Mouse (Mus musculus) stomach, embryonic 15.5 days (tissue): ENCODE results near the gene Gm20715. TPM values are rescaled to one million over a fixed set of nuclear protein-coding genes. Genes with fewer than 3 reads are reported as not detected.

Source experiments
- ATAC-seq: fragments of 200-750 bp; cut with Nextera tagmentation; 2 replicates; pipeline ENCODE4 v1.8.0; 2017; ENCODE audit warnings: low read depth, moderate number of reproducible peaks, moderate TSS enrichment; ENCODE audit not compliant: insufficient read depth, low FRiP score
- H3K27ac ChIP-seq: fragments of 300-500 bp; sonication (generic); 2 replicates; pipeline ENCODE4 v1.5.1; 2015; ENCODE audit warnings: mild to moderate bottlenecking, inconsistent platforms
- H3K27me3 ChIP-seq: fragments of 300-500 bp; sonication (generic); replicated peaks from 2 replicates; pipeline ENCODE4 v1.6.1; 2015; ENCODE audit warnings: inconsistent platforms
- H3K36me3 ChIP-seq: fragments of 300-500 bp; sonication (generic); 2 replicates; pipeline ENCODE4 v1.6.1; 2015; ENCODE audit warnings: inconsistent platforms
- H3K4me1 ChIP-seq: fragments of 300-500 bp; sonication (generic); 2 replicates; pipeline ENCODE4 v1.6.1; 2015; ENCODE audit warnings: inconsistent platforms
- H3K4me2 ChIP-seq: fragments of 300-500 bp; sonication (generic); 2 replicates; pipeline ENCODE4 v1.6.1; 2015; ENCODE audit warnings: mild to moderate bottlenecking, inconsistent platforms
- H3K4me3 ChIP-seq: fragments of 300-500 bp; sonication (generic); replicated peaks from 2 replicates; pipeline ENCODE4 v1.5.1; 2015; ENCODE audit warnings: inconsistent platforms
- H3K9ac ChIP-seq: fragments of 300-500 bp; sonication (generic); 2 replicates; pipeline ENCODE4 v1.6.1; 2015; ENCODE audit warnings: inconsistent platforms
- H3K9me3 ChIP-seq: fragments of 300-500 bp; sonication (generic); 2 replicates; pipeline ENCODE4 v1.6.1; 2016; ENCODE audit warnings: inconsistent platforms
- WGBS: fragments of 180-500 bp; shearing (Covaris S2); methylation state at CpG from one replicate; pipeline ENCODE4 v1.1.7; 2015; 5-methylcytosine and 5-hydroxymethylcytosine counted together
- polyA plus RNA-seq: library from polyadenylated mRNA; unstranded; fragments of >200 nt; fragmentation: Nextera tagmentation; extraction: Ambion mirVana; gene quantifications from 2 replicates; pipeline ENCODE4 v1.2.1, GENCODE M21; 2015

Gm20715 gene
- polyA plus RNA-seq, 1 experiment from 2014 or later, result not detected

- H3K4me3 ChIP-seq, result peak within 1 kb of the TSS; percentile 57
- no peaks in the 10 kb centered on the region for H3K36me3 ChIP-seq
- H3K9ac ChIP-seq, result peak within 1 kb of the TSS; percentile 51
- H3K9me3 ChIP-seq, result no peaks in the 10 kb centered on the region
- peak; percentile 97 for ATAC-seq
- H3K4me1 ChIP-seq, result peaks cover 16% of the 10 kb centered on the region
- no peaks in the 10 kb centered on the region for H3K27me3 ChIP-seq
- peak within 1 kb of the TSS; percentile 77 for H3K4me2 ChIP-seq
- no peak within 1 kb of the TSS for H3K27ac ChIP-seq
- WGBS, result under 1% methylated on average over 27 of the region's 28 CpGs
These were observed 27.0 kb upstream of the Gm20715 start, which contains the start of gene Zfp28 for GRCm38 (mm10) chr7:6383044-6383455. Gene Zfp28, plus strand, starts transcription at chr7:6383295.

DNA sequence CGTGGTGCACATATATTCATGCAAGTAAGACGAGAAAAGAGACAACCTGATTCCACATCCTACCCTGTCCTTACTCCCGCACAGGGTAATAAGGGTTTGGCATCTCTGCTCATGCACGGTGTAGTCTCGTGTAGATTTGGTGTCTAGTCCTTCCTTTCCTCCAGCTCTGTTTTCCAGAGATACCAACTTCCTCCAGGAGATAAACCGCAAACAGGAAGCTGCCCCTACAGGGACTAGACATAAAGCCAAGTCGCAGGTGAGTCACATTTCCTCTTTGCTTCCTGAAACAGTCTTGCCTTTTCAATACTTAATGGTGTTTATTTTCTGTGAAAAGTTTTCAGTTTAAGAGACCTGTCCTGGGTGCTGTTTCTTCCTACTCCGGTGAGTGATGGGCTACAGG is 26.1 kb upstream of the Gm20715 start:
- no peak for ATAC-seq
- Histone ChIP-seq H3K4me3 (peak overlapping the region; percentile 57), H3K4me2 (peak overlapping the region; percentile 77), H3K27me3 (no peaks in the 10 kb centered on the region), H3K9me3 (no peaks in the 10 kb centered on the region), H3K4me1 (peaks cover 16% of the 10 kb centered on the region), H3K27ac (no peak overlapping the region), H3K36me3 (no peaks in the 10 kb centered on the region), H3K9ac (no peak overlapping the region)
- 67% methylated on average over 8 of the region's 8 CpGs for WGBS

DNA sequence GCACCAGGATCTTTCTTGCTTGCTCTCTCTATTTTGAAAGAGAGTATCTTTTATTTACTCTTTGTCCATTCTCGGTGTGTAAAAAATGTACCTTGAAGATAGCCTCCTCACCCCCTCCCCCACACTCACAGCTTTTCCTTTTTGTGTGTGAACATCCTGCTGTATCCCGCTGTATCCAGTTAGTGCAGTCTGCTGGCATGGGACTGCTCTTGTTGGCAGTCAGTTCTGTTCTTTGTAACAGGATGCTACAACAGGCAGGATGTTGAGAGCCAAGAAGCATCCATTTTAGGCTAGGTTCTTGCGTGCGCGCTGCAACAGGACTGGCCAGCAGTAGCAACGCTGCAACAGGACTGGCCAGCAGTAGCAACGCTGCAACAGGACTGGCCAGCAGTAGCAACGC is 23.1 kb upstream of the Gm20715 start:
- H3K9me3 ChIP-seq, result no peaks in the 10 kb centered on the region
- H3K4me3 ChIP-seq, result no peak overlapping the region
- ATAC-seq, result no peak
- no peaks in the 10 kb centered on the region for H3K27me3 ChIP-seq
- H3K4me1 ChIP-seq, result peaks cover 15% of the 10 kb centered on the region
- no peak overlapping the region for H3K9ac ChIP-seq
- no peak overlapping the region for H3K4me2 ChIP-seq
- H3K36me3 ChIP-seq, result no peaks in the 10 kb centered on the region
- H3K27ac ChIP-seq, result no peak overlapping the region
- WGBS, result 90% methylated on average over 8 of the region's 8 CpGs

GRCm38 (mm10) chr7:6388971-6389370 is 21.1 kb upstream of the Gm20715 start:
- 86% methylated on average over 5 of the region's 5 CpGs for WGBS
- Histone ChIP-seq H3K9me3 (no peaks in the 10 kb centered on the region), H3K4me1 (0 out of 2 replicates have a peak, but pooled peaks cover 3% of the 10 kb centered on the region), H3K36me3 (peaks cover 5% of the 10 kb centered on the region; the same call in 1 of the 2 replicates), H3K27ac (no peak overlapping the region), H3K4me2 (no peak overlapping the region), H3K9ac (no peak overlapping the region), H3K4me3 (no peak overlapping the region), H3K27me3 (no peaks in the 10 kb centered on the region)
- no peak for ATAC-seq

- Histone ChIP-seq H3K36me3 (peaks cover 5% of the 10 kb centered on the region), H3K9me3 (no peaks in the 10 kb centered on the region), H3K27me3 (no peaks in the 10 kb centered on the region), H3K9ac (no peak overlapping the region), H3K4me1 (no peaks in the 10 kb centered on the region), H3K4me3 (no peak overlapping the region), H3K4me2 (no peak overlapping the region), H3K27ac (no peak overlapping the region)
- WGBS, result 71% methylated on average over 5 of the region's 5 CpGs
- no peak for ATAC-seq
These were observed 20.6 kb upstream of the Gm20715 start for GRCm38 (mm10) chr7:6389449-6389848.

DNA sequence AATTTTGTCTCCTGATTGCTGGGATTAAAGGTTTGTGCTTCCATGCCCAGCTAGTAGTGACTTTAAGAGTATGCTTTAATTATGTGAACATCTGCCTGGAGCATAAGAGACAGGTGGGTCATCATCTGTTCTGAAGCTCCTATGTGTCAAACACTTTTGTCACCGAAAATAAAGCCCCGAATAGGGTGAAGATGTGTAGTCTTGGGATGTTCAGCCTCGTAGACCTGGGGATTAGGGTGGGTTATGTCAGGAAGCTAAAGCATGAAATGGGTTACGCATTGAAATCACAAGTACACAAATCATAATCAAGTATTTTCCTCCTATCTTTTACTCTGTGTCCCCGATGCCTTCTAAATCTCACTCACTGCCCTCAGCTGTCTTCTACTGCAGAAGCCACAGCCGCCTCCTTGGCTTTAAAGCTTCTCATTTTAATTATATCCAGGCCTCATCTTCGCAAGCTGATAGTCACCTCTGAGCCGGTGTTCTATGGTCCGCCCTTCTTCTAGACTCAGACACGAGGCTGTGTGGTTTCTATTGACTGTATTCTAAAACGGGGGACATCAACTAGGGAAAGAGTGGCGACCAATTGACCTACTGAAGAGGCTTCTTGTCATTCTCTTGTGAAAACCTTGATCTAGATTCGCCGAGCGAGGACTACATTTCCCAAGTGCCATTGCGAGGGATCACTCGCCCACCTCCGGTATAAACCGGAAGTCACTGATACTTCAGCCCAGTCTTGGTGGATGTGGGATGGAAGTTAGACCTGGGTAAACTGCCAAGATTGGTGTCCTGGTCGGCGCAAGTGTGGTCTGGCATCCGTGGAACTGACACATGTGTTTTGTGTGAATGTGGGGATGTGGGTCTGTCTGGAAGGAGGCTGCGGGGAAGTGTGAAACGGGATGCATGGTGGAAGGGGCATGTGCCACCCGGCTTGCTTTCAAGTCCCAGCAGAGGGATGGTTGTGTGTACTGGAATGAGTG is 11.8 kb upstream of the Gm20715 start, which contains the start of gene Smim17:
Gene Smim17 (plus strand): TSS at position 720 of the 980 bp plus-strand sequence.
- H3K27me3 ChIP-seq, result no peaks in the 10 kb centered on the region
- peak within 1 kb of the TSS; percentile 70 for H3K4me2 ChIP-seq
- 26% methylated on average over 25 of the region's 25 CpGs for WGBS
- no peak within 1 kb of the TSS for H3K9ac ChIP-seq
- peak within 1 kb of the TSS; percentile 51 for H3K4me3 ChIP-seq
- H3K9me3 ChIP-seq, result no peaks in the 10 kb centered on the region
- no peaks in the 10 kb centered on the region for H3K4me1 ChIP-seq
- peaks cover 12% of the 10 kb centered on the region for H3K36me3 ChIP-seq
- ATAC-seq, result peak; percentile 77
- H3K27ac ChIP-seq, result no peak within 1 kb of the TSS

DNA sequence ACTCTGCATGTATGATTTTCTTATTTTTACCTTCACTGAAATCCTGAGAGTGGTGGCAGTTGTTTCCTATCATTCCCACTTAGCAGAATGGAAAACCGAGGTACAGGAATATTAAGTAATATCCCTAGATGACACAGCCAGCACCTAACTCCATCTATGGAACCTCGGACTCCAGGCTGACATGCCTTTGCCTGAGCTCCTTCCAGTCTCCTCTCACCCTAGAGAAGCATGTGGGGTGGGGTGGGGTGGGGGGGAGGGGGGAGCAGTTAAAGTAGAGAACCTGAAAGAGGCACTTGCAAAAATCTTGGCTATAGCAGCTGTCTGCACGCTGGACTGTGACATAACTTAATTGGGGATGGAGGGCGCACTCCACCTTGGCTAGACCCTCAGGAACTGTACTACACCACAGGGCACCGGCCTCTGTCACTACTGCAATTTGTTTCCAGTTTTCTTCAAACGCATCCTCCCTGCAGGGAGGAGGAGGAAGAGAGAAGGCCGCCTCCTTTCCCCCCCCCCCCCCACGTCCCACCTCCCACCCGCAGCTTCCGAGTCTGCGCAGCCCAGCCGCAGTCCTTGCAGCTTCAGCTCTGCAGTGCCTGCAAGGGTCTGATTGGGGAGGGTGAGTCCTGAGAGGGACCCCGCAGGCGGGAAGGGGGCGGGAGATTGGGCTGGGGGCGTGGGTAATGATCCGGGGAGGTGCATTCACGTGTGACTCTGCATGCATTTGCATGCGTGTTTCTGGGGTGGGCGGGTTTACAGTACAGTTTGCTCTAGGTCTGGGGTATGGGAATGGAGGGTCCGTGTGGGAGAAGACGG is 4.8 kb downstream of the Gm20715 start:
- Histone ChIP-seq H3K36me3 (no peaks in the 10 kb centered on the region), H3K4me2 (no peak overlapping the region), H3K27me3 (0 out of 2 replicates have a peak, but pooled peaks cover 4% of the 10 kb centered on the region), H3K4me3 (no peak overlapping the region), H3K4me1 (no peaks in the 10 kb centered on the region), H3K9ac (no peak overlapping the region), H3K27ac (no peak overlapping the region), H3K9me3 (no peaks in the 10 kb centered on the region)
- WGBS, result 10% methylated on average over 22 of the region's 22 CpGs
- peak; percentile 10; the same call in 1 of the 2 replicates for ATAC-seq

GRCm38 (mm10) chr7:6415442-6415787 is 5.3 kb downstream of the Gm20715 start:
- H3K4me2 ChIP-seq, result no peak overlapping the region
- H3K27me3 ChIP-seq, result 0 out of 2 replicates have a peak, but pooled peaks cover 4% of the 10 kb centered on the region
- no peaks in the 10 kb centered on the region for H3K9me3 ChIP-seq
- no peak for ATAC-seq
- no peak overlapping the region for H3K9ac ChIP-seq
- no peak overlapping the region for H3K4me3 ChIP-seq
- no peak overlapping the region for H3K27ac ChIP-seq
- 28% methylated on average over 8 of the region's 8 CpGs for WGBS
- no peaks in the 10 kb centered on the region for H3K4me1 ChIP-seq
- H3K36me3 ChIP-seq, result no peaks in the 10 kb centered on the region

GRCm38 (mm10) chr7:6419894-6420293 is 9.8 kb downstream of the Gm20715 start:
- WGBS, result 68% methylated on average over 6 of the region's 6 CpGs

DNA sequence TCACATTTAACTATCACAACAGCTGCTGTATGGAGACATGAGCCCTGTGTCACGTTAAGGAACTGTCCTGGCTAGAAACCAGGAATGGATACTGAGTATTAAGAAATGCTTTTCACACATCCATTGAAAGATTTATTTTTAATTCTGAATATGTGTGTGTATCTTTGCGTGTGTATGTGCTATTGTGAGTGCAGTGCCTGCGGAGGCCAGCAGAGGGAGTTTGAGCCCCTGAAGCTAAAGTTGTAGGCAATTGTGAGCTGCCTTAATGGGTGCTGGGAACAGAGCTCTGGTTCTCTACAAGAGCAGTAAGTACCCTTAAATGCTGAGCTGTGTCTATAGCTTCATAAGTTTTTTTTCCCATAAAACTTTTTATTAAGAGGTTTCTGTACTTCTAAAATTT is 19.3 kb downstream of the Gm20715 start:
- no peak overlapping the region for H3K9ac ChIP-seq
- WGBS, result 84% methylated on average over 3 of the region's 3 CpGs
- H3K4me1 ChIP-seq, result no peaks in the 10 kb centered on the region
- H3K4me2 ChIP-seq, result no peak overlapping the region
- ATAC-seq, result no peak
- no peaks in the 10 kb centered on the region for H3K36me3 ChIP-seq
- no peak overlapping the region for H3K4me3 ChIP-seq
- no peaks in the 10 kb centered on the region for H3K9me3 ChIP-seq
- no peak overlapping the region for H3K27ac ChIP-seq
- no peaks in the 10 kb centered on the region for H3K27me3 ChIP-seq

More at GRCm38 (mm10) chr7:6419894-6420293, 9.8 kb downstream of the Gm20715 start:
- no peaks in the 10 kb centered on the region for H3K4me1 ChIP-seq
- no peak overlapping the region for H3K9ac ChIP-seq
- no peak overlapping the region for H3K4me3 ChIP-seq
- ATAC-seq, result no peak
- no peak overlapping the region for H3K27ac ChIP-seq
- H3K9me3 ChIP-seq, result no peaks in the 10 kb centered on the region
- no peak overlapping the region for H3K4me2 ChIP-seq
- 0 out of 2 replicates have a peak, but pooled peaks cover 4% of the 10 kb centered on the region for H3K27me3 ChIP-seq
- no peaks in the 10 kb centered on the region for H3K36me3 ChIP-seq

GRCm38 (mm10) chr7:6430342-6430741 is 20.3 kb downstream of the Gm20715 start:
- Histone ChIP-seq H3K4me3 (no peak overlapping the region), H3K27ac (no peak overlapping the region), H3K4me2 (no peak overlapping the region), H3K27me3 (no peaks in the 10 kb centered on the region), H3K9ac (no peak overlapping the region), H3K4me1 (no peaks in the 10 kb centered on the region), H3K36me3 (no peaks in the 10 kb centered on the region), H3K9me3 (no peaks in the 10 kb centered on the region)
- ATAC-seq, result no peak
- 39% methylated on average over 2 of the region's 2 CpGs for WGBS
